Mouse (Mus musculus): ENCODE measurements around the gene Nvl. TPM values are rescaled to one million over a fixed set of nuclear protein-coding genes. Genes with fewer than 3 reads are reported as not detected.

Nvl gene
- 42.6 and 43.2 TPM in 2 replicates for polyA plus RNA-seq (2016; fragmentation: Nextera tagmentation; extraction: Ambion mirVana)

GRCm38 (mm10) chr1:181143950-181144836, at the start of gene Nvl, which contains the start of gene Cnih4:
Gene Nvl, minus strand, starts transcription at chr1:181144204.
Gene Cnih4, plus strand, starts transcription at chr1:181144693.
- H3K36me3 ChIP-seq = peaks cover 30% of the 10 kb centered on the region
- H3K9me3 ChIP-seq (replicated peaks) = no peaks in the 10 kb centered on the region
- DNase-seq (ENCODE audit: low spot score) = peak; percentile 95
- peaks cover 34% of the 10 kb centered on the region for H3K4me1 ChIP-seq
- H3K4me3 ChIP-seq = peak within 1 kb of the TSS; percentile 86
- peak within 1 kb of the TSS; percentile 88 for H3K27ac ChIP-seq (replicated peaks)
- H3K27me3 ChIP-seq (ENCODE audit: low read depth, poor library complexity, severe bottlenecking) = no peaks in the 10 kb centered on the region
- WGBS = under 1% methylated on average over 52 of the region's 52 CpGs

DNA sequence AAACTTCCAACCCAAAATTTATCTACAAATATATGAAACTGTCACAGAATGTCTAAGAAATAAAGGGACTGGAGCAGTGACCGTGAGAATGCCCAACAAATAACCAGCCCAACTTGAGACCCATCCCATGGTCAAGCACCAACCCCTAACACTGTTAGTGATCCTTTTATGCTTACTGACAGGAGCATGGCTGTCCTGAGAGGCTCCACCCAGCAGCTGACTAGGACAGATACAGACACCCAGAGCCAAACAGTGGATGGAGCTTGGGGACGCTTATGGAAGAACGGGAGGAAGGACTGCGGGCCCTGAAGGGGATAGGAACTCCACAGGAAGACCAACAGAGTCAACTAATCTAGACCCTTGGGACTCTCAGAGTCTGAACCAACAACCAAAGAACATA, 44.9 kb upstream of the Nvl start:
- no peaks in the 10 kb centered on the region for H3K27me3 ChIP-seq (ENCODE audit: low read depth, poor library complexity, severe bottlenecking)
- no peak overlapping the region for H3K4me3 ChIP-seq
- H3K9me3 ChIP-seq (replicated peaks) = no peaks in the 10 kb centered on the region
- H3K36me3 ChIP-seq = peaks cover 99% of the 10 kb centered on the region
- WGBS = 97% methylated on average over 4 of the region's 4 CpGs
- H3K27ac ChIP-seq (replicated peaks) = no peak overlapping the region
- H3K4me1 ChIP-seq = no peaks in the 10 kb centered on the region
- DNase-seq (ENCODE audit: low spot score) = no peak

DNA sequence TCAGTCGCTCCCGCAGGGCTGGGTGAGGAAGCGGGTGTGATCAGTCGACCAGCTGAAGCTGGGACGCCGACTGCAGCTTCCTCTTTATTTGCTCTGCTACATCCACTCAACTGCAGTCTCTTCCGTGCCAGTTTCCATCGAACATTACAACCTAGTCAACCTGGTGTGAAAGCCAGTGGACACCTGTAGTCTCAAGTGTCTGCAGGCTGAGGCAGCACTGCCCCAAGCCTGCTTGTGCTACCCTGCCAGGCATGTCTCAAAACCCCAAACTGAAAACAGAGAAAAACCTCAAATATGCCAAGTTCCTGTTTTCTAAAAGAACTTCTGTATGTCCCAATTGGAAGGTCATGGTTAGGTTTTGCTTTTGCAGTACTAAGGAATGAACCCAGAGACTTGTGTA, 26.2 kb upstream of the Nvl start:
- Histone ChIP-seq H3K4me1 (no peaks in the 10 kb centered on the region), H3K4me3 (no peak overlapping the region), H3K9me3 (replicated peaks) (no peaks in the 10 kb centered on the region), H3K36me3 (peaks cover 89% of the 10 kb centered on the region), H3K27me3 (ENCODE audit: low read depth, poor library complexity, severe bottlenecking) (no peaks in the 10 kb centered on the region), H3K27ac (replicated peaks) (no peak overlapping the region)
- WGBS = 86% methylated on average over 8 of the region's 8 CpGs
- DNase-seq (ENCODE audit: low spot score) = no peak

DNA sequence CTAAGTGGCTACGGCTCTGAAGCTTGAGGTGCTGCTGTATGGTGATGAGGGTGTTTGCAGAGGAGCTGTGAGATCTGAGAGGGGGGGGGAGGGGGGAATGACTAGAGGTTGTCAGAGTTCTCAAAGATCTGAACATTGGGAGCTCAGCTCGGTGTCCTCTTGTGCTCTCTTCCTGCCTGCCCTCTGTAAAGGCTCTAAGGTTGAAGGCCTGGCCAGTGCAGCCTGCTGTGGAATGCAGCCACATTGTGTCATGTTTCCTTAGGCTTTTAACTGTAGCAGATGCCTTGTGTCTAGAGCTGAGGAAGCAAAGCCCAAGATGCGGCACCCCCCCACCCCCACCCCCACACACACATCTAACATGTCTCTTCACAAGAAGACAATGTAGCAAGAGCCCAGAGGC, 24.4 kb upstream of the Nvl start:
- H3K4me1 ChIP-seq = no peaks in the 10 kb centered on the region
- H3K9me3 ChIP-seq (replicated peaks) = no peaks in the 10 kb centered on the region
- no peaks in the 10 kb centered on the region for H3K27me3 ChIP-seq (ENCODE audit: low read depth, poor library complexity, severe bottlenecking)
- H3K36me3 ChIP-seq = peaks cover 96% of the 10 kb centered on the region
- no peak overlapping the region for H3K4me3 ChIP-seq
- 86% methylated on average over 3 of the region's 3 CpGs for WGBS
- no peak for DNase-seq (ENCODE audit: low spot score)
- H3K27ac ChIP-seq (replicated peaks) = no peak overlapping the region

DNA sequence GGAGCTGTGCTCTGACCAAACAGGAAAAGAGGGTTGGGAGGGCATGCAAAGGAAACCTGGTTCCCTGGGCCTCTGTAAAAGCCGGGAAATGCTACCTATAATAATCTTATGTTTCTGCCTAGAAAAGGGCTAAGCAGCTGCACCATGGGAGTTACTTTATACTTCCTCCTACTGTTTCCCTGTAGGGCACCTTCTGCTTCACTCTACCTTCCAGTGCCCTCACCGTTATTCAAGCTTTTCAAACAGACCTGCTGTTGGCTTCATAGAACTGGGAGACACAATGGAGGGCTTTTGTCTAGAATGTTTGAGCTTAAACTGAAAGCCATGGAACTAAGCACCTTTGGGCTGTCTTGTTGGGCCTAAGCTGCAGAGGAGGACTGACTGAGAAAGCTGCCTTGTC, 23.8 kb upstream of the Nvl start:
- H3K36me3 ChIP-seq = peaks cover 98% of the 10 kb centered on the region
- H3K27me3 ChIP-seq (ENCODE audit: low read depth, poor library complexity, severe bottlenecking) = no peaks in the 10 kb centered on the region
- WGBS = 85% methylated on average over 2 of the region's 2 CpGs

GRCm38 (mm10) chr1:181151541-181151940, 7.5 kb upstream of the Nvl start:
- 50% methylated on average over 5 of the region's 5 CpGs for WGBS
- no peaks in the 10 kb centered on the region for H3K9me3 ChIP-seq (replicated peaks)

More for the DNA sequence above, 23.8 kb upstream of the Nvl start:
- no peak for DNase-seq (ENCODE audit: low spot score)
- H3K27ac ChIP-seq (replicated peaks) = no peak overlapping the region
- H3K4me1 ChIP-seq = no peaks in the 10 kb centered on the region
- no peaks in the 10 kb centered on the region for H3K9me3 ChIP-seq (replicated peaks)
- no peak overlapping the region for H3K4me3 ChIP-seq

DNA sequence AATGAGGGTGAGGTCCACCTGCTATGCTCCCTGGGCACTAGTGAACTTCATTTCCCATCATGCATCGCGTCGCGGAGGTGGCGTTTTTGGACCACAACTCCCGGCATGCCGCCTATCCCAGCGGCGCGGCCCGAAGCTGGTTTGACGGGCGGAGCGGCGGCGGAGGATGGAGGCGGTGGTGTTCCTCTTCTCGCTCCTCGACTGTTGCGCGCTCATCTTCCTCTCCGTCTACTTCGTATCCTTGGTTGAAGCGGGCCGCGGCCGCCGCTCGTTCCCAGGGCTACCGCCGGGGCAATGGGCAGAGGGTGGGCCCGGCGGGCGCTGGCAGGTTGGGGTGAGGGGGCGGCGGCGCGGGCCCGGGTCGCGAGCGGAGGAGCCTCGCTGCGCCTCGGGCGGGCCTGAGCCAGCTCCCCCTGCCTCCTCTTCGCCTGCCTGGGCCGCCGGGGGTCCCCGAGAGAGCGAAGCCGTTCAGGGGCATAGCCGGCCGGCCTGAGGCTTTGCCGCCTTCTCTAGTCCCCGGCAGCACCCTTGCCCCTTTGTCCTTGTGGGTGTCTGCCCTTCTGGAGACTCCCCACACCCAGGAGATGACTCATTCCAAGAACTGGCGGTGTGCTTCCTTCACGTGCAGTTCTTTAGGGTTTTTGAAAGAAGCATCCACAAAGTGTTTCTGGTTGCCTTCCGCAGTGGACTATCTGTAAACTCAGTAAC, 7.0 kb upstream of the Nvl start:
- Histone ChIP-seq H3K36me3 (peaks cover 24% of the 10 kb centered on the region), H3K4me3 (peak overlapping the region; percentile 93), H3K9me3 (replicated peaks) (no peaks in the 10 kb centered on the region), H3K27ac (replicated peaks) (peak overlapping the region; percentile 94), H3K27me3 (ENCODE audit: low read depth, poor library complexity, severe bottlenecking) (no peaks in the 10 kb centered on the region), H3K4me1 (peaks cover 29% of the 10 kb centered on the region)
- WGBS = under 1% methylated on average over 59 of the region's 59 CpGs
- DNase-seq (ENCODE audit: low spot score) = peak; percentile 89

More at GRCm38 (mm10) chr1:181151541-181151940, 7.5 kb upstream of the Nvl start:
- Histone ChIP-seq H3K36me3 (peaks cover 29% of the 10 kb centered on the region), H3K4me1 (peaks cover 24% of the 10 kb centered on the region), H3K27me3 (ENCODE audit: low read depth, poor library complexity, severe bottlenecking) (no peaks in the 10 kb centered on the region), H3K27ac (replicated peaks) (peak overlapping the region; percentile 94), H3K4me3 (peak overlapping the region; percentile 93)
- DNase-seq (ENCODE audit: low spot score) = no peak

GRCm38 (mm10) chr1:181150431-181150826, 6.4 kb upstream of the Nvl start:
- H3K4me1 ChIP-seq = peaks cover 35% of the 10 kb centered on the region
- no peaks in the 10 kb centered on the region for H3K9me3 ChIP-seq (replicated peaks)
- no peak for DNase-seq (ENCODE audit: low spot score)
- H3K27me3 ChIP-seq (ENCODE audit: low read depth, poor library complexity, severe bottlenecking) = no peaks in the 10 kb centered on the region
- WGBS = 64% methylated on average over 3 of the region's 3 CpGs
- H3K27ac ChIP-seq (replicated peaks) = peak overlapping the region; percentile 94; the same call in 1 of the 2 replicates
- H3K36me3 ChIP-seq = peaks cover 18% of the 10 kb centered on the region
- peak overlapping the region; percentile 93 for H3K4me3 ChIP-seq

- Histone ChIP-seq H3K27ac (replicated peaks) (no peak overlapping the region), H3K27me3 (ENCODE audit: low read depth, poor library complexity, severe bottlenecking) (no peaks in the 10 kb centered on the region), H3K4me3 (no peak overlapping the region), H3K4me1 (peaks cover 42% of the 10 kb centered on the region), H3K36me3 (peaks cover 9% of the 10 kb centered on the region), H3K9me3 (replicated peaks) (no peaks in the 10 kb centered on the region)
- WGBS = 83% methylated on average over 3 of the region's 3 CpGs
- no peak for DNase-seq (ENCODE audit: low spot score)
Measured at GRCm38 (mm10) chr1:181149373-181150017, 5.5 kb upstream of the Nvl start.

GRCm38 (mm10) chr1:181148540-181148939, 4.5 kb upstream of the Nvl start:
- no peak overlapping the region for H3K4me3 ChIP-seq
- H3K27me3 ChIP-seq (ENCODE audit: low read depth, poor library complexity, severe bottlenecking) = no peaks in the 10 kb centered on the region
- H3K36me3 ChIP-seq = no peaks in the 10 kb centered on the region; the same call in 1 of the 2 replicates
- WGBS = 71% methylated on average over 5 of the region's 5 CpGs
- H3K27ac ChIP-seq (replicated peaks) = no peak overlapping the region
- no peak for DNase-seq (ENCODE audit: low spot score)
- H3K4me1 ChIP-seq = peaks cover 42% of the 10 kb centered on the region
- H3K9me3 ChIP-seq (replicated peaks) = no peaks in the 10 kb centered on the region

DNA sequence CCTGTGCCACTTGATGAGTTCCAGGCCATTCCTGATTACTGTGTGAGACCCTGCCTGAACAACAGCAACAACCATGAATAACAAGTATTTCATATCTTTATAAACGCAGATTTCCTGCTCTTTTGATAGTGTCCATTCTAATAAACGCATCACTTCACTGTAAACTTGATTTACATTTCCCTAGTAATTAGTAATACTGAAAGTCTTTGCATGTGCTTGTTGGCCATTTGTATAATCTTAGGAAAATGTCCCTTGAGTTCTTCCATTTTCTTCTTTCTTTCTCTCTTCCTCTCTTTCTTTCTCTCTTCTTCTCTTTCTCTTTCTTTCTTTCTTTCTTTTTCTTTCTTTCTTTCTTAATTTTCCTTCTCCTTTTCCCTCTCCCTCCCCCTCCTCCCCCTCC, 2.2 kb upstream of the Nvl start:
- Histone ChIP-seq H3K4me1 (peaks cover 36% of the 10 kb centered on the region), H3K27me3 (ENCODE audit: low read depth, poor library complexity, severe bottlenecking) (no peaks in the 10 kb centered on the region), H3K27ac (replicated peaks) (no peak overlapping the region), H3K36me3 (peaks cover 10% of the 10 kb centered on the region), H3K4me3 (peak overlapping the region; percentile 86; the same call in 1 of the 2 replicates), H3K9me3 (replicated peaks) (no peaks in the 10 kb centered on the region)
- no peak for DNase-seq (ENCODE audit: low spot score)
- 88% methylated on average over 2 of the region's 2 CpGs for WGBS

GRCm38 (mm10) chr1:181144966-181145365, 962 bp upstream of the Nvl start:
- peaks cover 23% of the 10 kb centered on the region for H3K36me3 ChIP-seq
- peaks cover 34% of the 10 kb centered on the region for H3K4me1 ChIP-seq
- WGBS = 23% methylated on average over 12 of the region's 12 CpGs
- H3K4me3 ChIP-seq = peak overlapping the region; percentile 86
- H3K27me3 ChIP-seq (ENCODE audit: low read depth, poor library complexity, severe bottlenecking) = no peaks in the 10 kb centered on the region
- no peaks in the 10 kb centered on the region for H3K9me3 ChIP-seq (replicated peaks)
- peak overlapping the region; percentile 88 for H3K27ac ChIP-seq (replicated peaks)
- DNase-seq (ENCODE audit: low spot score) = no peak

Measured in midbrain, embryonic 10.5 days (tissue).